Mouse (Mus musculus): ENCODE results near the gene 1600012H06Rik. TPM values are rescaled to one million over a fixed set of nuclear protein-coding genes. Genes with fewer than 3 reads are reported as not detected.
"Not testable (repeated sequence)": the region's sequence is repeated elsewhere in the genome, so short reads cannot be mapped to it uniquely, and the experiment has no call there.

1600012H06Rik gene
- polyA plus RNA-seq, 1 experiment from 2014 or later: 30.9 TPM

- H3K27ac ChIP-seq (ENCODE audit: low read depth); H3K9me3 ChIP-seq (ENCODE audit: control insufficient read depth, low read length); H3K27me3 ChIP-seq (replicated peaks; ENCODE audit: control insufficient read depth, insufficient read depth, low read length); H3K4me1 ChIP-seq (replicated peaks; ENCODE audit: control insufficient read depth, insufficient read depth, low read length); DNase-seq (ENCODE audit: low spot score); H3K4me2 ChIP-seq (ENCODE audit: low read length); H3K36me3 ChIP-seq (ENCODE audit: control insufficient read depth, insufficient read depth, low read length); H3K4me3 ChIP-seq (ENCODE audit: low read depth, low read length); H3K9ac ChIP-seq (ENCODE audit: low read length): not testable (repeated sequence)
- ATAC-seq (replicated peaks; ENCODE audit: low FRiP score, low TSS enrichment, low read depth): peak; percentile 98
- WGBS: no CpG with 5 or more reads among the region's 60 CpGs
Measured at GRCm38 (mm10) chr17:14978362-14979038, 35.5 kb downstream of the 1600012H06Rik start, which contains the start of the genes 9030025P20Rik and Gm3417. 9030025P20Rik (plus strand) TSS chr17:14978468. Gm3417 (minus strand) TSS chr17:14978790.

GRCm38 (mm10) chr17:14990116-14990702 lies 47.2 kb downstream of the 1600012H06Rik start:
- H3K4me1 ChIP-seq (replicated peaks; ENCODE audit: control insufficient read depth, insufficient read depth, low read length); ATAC-seq (replicated peaks; ENCODE audit: low FRiP score, low TSS enrichment, low read depth): not testable (repeated sequence)

DNA sequence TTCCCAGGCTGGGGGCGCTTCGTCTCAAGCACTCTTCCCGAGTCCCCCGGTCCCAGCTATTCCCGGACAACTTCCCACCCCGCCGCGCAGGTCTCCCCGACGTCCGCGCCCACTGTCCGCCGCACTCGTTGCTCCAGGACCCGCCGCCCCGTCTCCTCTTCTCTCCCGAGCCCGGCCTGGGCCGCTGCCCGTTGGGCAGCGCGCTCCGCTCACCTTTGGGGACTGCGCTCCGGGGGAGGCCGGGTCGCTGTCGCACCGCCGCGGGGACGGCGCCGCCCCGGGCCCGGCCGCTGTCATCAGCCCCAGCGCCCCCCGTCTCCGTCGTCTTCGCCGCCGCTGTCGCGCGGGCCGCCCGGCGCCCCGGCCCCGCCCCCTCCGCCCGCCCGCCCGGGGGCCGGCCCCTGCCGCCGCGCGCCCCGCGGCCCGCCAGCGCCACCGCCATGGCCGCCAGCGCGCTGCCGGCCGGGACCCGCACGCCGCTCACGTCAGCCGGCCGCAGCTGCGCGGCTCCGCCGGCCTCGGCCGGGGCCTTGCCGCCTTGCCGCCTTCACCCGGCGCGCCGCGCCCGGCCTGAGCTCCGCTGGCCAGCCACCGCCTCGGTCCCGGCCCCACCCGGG lies 49.6 kb downstream of the 1600012H06Rik start:
- H3K27me3 ChIP-seq (replicated peaks; ENCODE audit: control insufficient read depth, insufficient read depth, low read length); H3K4me2 ChIP-seq (ENCODE audit: low read length); H3K9me3 ChIP-seq (ENCODE audit: control insufficient read depth, low read length); H3K36me3 ChIP-seq (ENCODE audit: control insufficient read depth, insufficient read depth, low read length); H3K4me1 ChIP-seq (replicated peaks; ENCODE audit: control insufficient read depth, insufficient read depth, low read length); H3K4me3 ChIP-seq (ENCODE audit: low read depth, low read length); H3K9ac ChIP-seq (ENCODE audit: low read length); DNase-seq (ENCODE audit: low spot score); H3K27ac ChIP-seq (ENCODE audit: low read depth): not testable (repeated sequence)
- no CpG with 5 or more reads among the region's 98 CpGs for WGBS
- ATAC-seq (replicated peaks; ENCODE audit: low FRiP score, low TSS enrichment, low read depth): peak; percentile 84

More at GRCm38 (mm10) chr17:14990116-14990702, 47.2 kb downstream of the 1600012H06Rik start:
- DNase-seq (ENCODE audit: low spot score); H3K36me3 ChIP-seq (ENCODE audit: control insufficient read depth, insufficient read depth, low read length); H3K4me2 ChIP-seq (ENCODE audit: low read length); H3K4me3 ChIP-seq (ENCODE audit: low read depth, low read length); H3K27me3 ChIP-seq (replicated peaks; ENCODE audit: control insufficient read depth, insufficient read depth, low read length); H3K27ac ChIP-seq (ENCODE audit: low read depth); H3K9me3 ChIP-seq (ENCODE audit: control insufficient read depth, low read length); H3K9ac ChIP-seq (ENCODE audit: low read length): not testable (repeated sequence)
- 97% methylated on average over 4 of the region's 5 CpGs for WGBS

DNA sequence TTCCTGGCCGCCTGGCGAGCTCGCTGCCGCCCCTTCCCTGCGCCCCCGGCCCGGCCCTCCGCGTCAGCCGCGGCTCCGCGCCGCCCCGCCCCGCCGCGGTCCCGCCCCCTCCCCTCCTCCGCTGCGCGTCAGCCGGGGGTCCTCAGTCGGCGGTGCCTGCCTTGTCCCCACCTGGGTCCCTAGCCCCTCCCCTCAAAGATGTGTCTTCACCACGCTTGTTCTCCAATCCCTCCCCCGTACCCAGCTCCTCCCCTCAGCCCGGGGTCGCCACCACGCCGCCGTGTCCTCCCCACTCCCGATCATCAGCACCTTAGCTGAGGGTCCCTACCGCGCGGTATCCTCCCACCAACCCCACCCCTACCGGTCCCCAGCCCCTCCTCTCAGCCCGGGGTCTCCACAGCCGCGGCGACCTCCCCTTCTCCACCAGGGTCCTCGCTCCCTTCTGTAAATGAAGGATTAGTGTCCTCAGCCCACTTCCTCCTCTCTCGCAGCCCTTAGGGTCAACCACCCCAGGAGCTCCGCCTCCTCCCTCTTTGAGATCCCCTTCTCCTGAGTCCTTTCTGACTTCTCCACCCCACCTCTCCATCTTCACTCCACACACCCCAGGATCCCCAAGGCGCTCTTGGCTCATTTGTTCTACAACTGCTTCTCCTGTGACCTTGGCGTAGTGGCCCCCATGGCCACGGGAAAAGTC lies 50.3 kb downstream of the 1600012H06Rik start:
- H3K27me3 ChIP-seq (replicated peaks; ENCODE audit: control insufficient read depth, insufficient read depth, low read length); H3K9me3 ChIP-seq (ENCODE audit: control insufficient read depth, low read length); H3K27ac ChIP-seq (ENCODE audit: low read depth); H3K4me1 ChIP-seq (replicated peaks; ENCODE audit: control insufficient read depth, insufficient read depth, low read length); H3K36me3 ChIP-seq (ENCODE audit: control insufficient read depth, insufficient read depth, low read length); H3K9ac ChIP-seq (ENCODE audit: low read length); H3K4me2 ChIP-seq (ENCODE audit: low read length); H3K4me3 ChIP-seq (ENCODE audit: low read depth, low read length); DNase-seq (ENCODE audit: low spot score): not testable (repeated sequence)
- ATAC-seq (replicated peaks; ENCODE audit: low FRiP score, low TSS enrichment, low read depth): peak; percentile 86
- WGBS: no CpG with 5 or more reads among the region's 47 CpGs

GRCm38 (mm10) chr17:14994140-14994539 lies 51.2 kb downstream of the 1600012H06Rik start:
- H3K9ac ChIP-seq (ENCODE audit: low read length); DNase-seq (ENCODE audit: low spot score); H3K27ac ChIP-seq (ENCODE audit: low read depth); H3K9me3 ChIP-seq (ENCODE audit: control insufficient read depth, low read length); H3K4me3 ChIP-seq (ENCODE audit: low read depth, low read length); H3K4me1 ChIP-seq (replicated peaks; ENCODE audit: control insufficient read depth, insufficient read depth, low read length); H3K4me2 ChIP-seq (ENCODE audit: low read length); H3K27me3 ChIP-seq (replicated peaks; ENCODE audit: control insufficient read depth, insufficient read depth, low read length); ATAC-seq (replicated peaks; ENCODE audit: low FRiP score, low TSS enrichment, low read depth); H3K36me3 ChIP-seq (ENCODE audit: control insufficient read depth, insufficient read depth, low read length): not testable (repeated sequence)
- WGBS: no CpG with 5 or more reads among the region's 5 CpGs

DNA sequence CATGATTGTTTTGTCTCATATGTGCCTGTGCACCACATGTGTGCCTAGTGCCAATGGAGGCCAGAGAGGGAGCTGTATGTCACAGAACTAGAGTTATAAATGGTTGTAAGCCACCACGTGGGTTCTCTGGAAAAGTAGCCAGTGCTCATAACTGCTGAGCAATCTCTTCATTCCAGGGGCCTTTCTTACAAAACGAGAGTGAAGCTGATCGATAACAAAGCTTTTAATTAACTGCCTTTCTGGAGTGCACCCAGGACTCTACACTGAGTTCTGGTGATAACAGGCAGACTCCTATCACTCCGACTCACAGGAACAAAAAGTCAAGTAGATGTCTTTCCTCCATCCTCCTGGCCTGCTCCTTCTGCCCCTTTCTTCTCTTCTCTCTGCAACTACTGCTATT lies 57.1 kb downstream of the 1600012H06Rik start:
- not testable (repeated sequence) for ATAC-seq (replicated peaks; ENCODE audit: low FRiP score, low TSS enrichment, low read depth); H3K27me3 ChIP-seq (replicated peaks; ENCODE audit: control insufficient read depth, insufficient read depth, low read length); H3K9me3 ChIP-seq (ENCODE audit: control insufficient read depth, low read length); H3K9ac ChIP-seq (ENCODE audit: low read length); DNase-seq (ENCODE audit: low spot score); H3K36me3 ChIP-seq (ENCODE audit: control insufficient read depth, insufficient read depth, low read length); H3K4me3 ChIP-seq (ENCODE audit: low read depth, low read length); H3K4me1 ChIP-seq (replicated peaks; ENCODE audit: control insufficient read depth, insufficient read depth, low read length); H3K4me2 ChIP-seq (ENCODE audit: low read length); H3K27ac ChIP-seq (ENCODE audit: low read depth)
- no CpG with 5 or more reads among the region's 4 CpGs for WGBS

- not testable (repeated sequence) for DNase-seq (ENCODE audit: low spot score); H3K9me3 ChIP-seq (ENCODE audit: control insufficient read depth, low read length); H3K4me2 ChIP-seq (ENCODE audit: low read length); H3K9ac ChIP-seq (ENCODE audit: low read length); H3K36me3 ChIP-seq (ENCODE audit: control insufficient read depth, insufficient read depth, low read length); H3K27ac ChIP-seq (ENCODE audit: low read depth); H3K4me1 ChIP-seq (replicated peaks; ENCODE audit: control insufficient read depth, insufficient read depth, low read length); H3K4me3 ChIP-seq (ENCODE audit: low read depth, low read length); H3K27me3 ChIP-seq (replicated peaks; ENCODE audit: control insufficient read depth, insufficient read depth, low read length)
- no CpG with 5 or more reads among the region's 3 CpGs for WGBS
- 0 out of 2 replicates have a peak, but pooled peaks have one; percentile 16 for ATAC-seq (replicated peaks; ENCODE audit: low FRiP score, low TSS enrichment, low read depth)
Measured at GRCm38 (mm10) chr17:15009088-15009487, 66.1 kb downstream of the 1600012H06Rik start.

All from intestine, embryonic 14.5 days (tissue).